Mouse (Mus musculus) 3134 (cell line): ENCODE measurements around the gene Mpo.

Experiments used
- DNase-seq: peaks from one replicate; pipeline ENCODE4 v3.0.0-alpha.2; 2011; ENCODE audit warnings: low spot score; ENCODE audit not compliant: insufficient read length; ENCODE audit errors: extremely low read depth

Mpo gene

GRCm38 (mm10) chr11:87793460-87793859 is at the start of gene Mpo:
TSS of gene Mpo (plus strand) at chr11:87793581.
- no peak for DNase-seq

DNA sequence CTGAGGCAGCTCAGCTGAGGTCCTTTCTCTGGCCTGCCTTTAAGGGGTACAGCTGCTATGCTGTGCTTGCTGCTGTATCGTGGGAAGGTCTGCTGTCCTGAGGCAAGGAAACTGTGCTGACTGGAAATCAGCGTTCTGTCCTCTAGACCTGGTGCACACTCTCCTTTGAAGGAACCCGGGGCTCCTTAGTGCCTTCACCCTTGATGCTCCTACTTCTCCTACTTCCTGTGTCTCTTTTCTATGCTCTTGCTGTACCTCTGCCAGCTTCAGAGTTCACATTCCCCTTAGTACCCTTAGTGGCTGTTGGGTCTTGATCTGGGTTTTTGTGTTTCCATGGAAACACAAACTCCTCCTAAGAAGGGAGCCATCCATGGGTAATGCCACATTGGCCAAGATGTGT is 49.7 kb upstream of the Mpo start:
- no peak for DNase-seq

DNA sequence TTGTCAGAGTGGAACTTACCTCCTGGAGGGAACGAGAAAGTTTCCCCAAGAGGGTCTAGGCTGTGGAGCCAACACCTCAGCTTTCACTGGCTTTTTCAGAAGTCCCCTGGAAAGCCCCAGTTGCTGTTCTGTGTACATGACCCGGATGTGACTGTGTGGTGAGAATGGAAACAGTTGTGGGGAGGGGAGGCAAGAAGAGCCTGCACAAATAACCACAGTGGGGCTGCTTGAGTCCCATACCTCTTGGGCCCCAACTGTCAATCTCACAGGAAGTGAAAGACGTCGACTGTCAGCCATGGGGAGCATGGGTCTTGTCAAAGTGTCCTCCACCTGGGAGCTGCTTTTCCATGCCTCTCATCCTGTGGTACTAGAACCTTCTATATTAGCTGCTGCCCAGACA is 48.4 kb upstream of the Mpo start:
- no peak for DNase-seq

GRCm38 (mm10) chr11:87745632-87746555 is 47.5 kb upstream of the Mpo start:
- DNase-seq: no peak

DNA sequence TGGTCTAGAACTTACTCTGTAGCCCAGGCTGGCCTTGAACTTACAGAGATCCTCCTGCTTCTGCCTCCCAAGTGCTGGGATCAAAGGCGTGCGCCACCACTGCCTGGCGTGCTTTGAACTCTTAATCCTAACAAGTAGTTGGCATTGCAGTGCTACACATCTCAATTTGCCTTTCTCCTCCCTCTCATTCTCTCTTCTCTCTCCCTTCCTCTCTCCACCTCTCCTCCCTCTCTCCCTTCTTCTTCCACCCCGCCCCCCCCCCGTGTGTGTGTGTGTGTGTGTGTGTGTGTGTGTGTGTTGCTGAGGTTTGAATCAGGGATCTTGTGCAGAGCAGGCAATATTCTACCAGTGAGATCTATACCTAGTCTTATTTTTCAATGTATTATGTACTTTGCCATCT is 46.1 kb upstream of the Mpo start:
- DNase-seq: no peak

GRCm38 (mm10) chr11:87747716-87748115 is 45.7 kb upstream of the Mpo start:
- DNase-seq: no peak

- DNase-seq: peak; percentile 75
Measured at GRCm38 (mm10) chr11:87748132-87749119, 45.0 kb upstream of the Mpo start.

DNA sequence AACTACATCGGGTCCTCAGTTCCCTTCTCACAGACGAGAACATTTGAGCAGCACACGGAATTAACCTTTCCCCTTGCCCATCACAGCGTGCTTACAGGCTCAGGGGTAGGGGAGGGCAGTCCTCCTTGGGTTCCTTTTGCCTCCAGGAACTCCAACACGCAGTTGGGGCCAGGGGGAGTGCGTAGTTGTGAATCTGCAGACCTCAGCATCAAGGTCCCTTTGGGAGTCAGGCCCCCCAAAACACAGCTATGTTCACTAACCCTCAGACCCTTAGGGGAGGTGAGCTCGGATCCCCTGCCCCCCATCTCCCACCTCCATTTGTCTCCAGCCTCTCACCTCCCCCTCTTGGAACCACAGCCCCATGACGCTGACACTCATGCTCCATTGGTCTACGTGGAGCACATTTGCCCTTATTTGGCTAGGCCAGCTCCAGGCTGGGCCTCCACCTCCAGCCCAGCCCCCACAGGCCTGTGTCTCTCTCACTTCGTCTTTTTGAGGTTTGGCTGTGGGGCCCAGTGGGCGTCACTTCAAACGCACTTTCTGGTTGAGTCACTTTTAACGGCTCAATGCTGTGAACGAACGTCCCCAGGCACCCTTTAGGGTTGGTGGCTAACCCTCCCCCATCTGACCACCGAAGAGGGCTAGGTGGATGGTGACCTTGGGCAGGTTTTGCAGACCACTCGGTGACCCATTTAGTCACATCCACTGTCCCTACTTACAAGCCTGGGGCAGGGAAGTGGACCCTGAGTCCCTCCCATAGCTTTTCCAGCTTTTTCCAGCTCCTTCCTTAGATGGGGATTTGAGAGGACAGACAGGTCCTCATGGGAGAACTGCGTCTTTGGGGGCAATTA is 44.0 kb upstream of the Mpo start:
- DNase-seq: peak; percentile 92

DNA sequence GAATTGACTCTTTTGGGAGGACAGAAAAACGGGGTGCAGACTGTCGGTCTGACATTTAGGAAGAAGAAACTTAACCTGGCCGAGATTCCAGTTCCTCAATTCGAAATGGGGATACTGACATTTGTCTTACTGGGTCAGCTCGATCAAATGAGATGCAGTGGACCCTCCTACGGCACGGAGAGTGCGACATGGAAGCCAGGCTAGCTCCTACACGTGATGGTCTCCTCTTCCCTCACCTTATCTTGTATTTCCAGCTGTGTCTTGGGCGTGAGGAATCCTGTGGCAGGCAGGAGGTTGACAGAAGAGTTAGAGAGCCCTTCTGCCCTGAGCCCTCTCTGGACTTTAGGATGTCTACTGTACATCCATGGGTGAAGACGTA is 43.3 kb upstream of the Mpo start:
- no peak for DNase-seq

DNA sequence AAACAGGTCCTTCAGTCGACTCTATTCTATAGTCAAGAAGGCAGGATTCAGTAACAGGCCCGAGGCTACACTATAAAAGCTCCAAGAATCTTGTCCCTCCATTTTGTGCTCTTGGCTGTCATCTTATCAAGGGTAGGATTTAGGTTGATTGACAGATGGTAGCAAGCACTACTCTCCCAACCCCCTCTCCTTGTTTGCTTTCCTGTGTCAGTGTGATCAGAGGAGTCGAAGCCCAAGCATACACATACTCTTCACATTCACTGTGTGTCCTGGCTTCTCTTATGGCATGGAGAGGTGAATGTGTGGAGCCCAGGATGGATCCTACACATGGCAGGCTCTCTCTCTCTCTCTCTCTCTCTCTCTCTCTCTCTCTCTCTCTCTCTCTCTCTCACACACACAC is 42.9 kb upstream of the Mpo start:
- DNase-seq: no peak

GRCm38 (mm10) chr11:87751031-87751430 is 42.4 kb upstream of the Mpo start:
- DNase-seq: no peak

DNA sequence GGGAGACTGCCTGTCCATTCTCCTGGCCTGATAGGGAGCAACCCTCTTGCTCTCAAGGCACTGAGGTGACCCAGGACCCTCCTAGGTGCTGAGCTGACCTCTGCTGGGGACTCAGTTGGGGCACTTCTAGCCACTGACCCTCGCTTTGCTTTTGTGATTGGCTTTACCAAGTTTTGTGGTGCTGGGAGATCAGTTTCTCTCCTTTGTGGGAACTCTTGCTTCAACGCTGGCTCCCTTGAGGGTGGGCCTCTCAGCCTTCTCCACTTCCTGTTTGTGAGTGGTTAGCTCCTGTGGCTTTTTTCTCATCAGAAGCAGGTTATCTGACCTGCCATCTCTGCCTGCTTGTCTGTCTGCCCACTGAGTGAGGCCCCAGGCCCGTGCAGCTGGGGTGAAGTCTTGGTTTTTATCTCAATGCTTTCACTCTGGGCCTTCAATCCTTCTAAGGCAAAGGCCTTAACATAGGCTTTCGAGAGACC is 41.9 kb upstream of the Mpo start:
- no peak for DNase-seq

GRCm38 (mm10) chr11:87752307-87752706 is 41.1 kb upstream of the Mpo start:
- no peak for DNase-seq

GRCm38 (mm10) chr11:87753255-87753654 is 40.1 kb upstream of the Mpo start:
- no peak for DNase-seq

- DNase-seq: no peak
Measured at GRCm38 (mm10) chr11:87753891-87754501, 39.4 kb upstream of the Mpo start.

- DNase-seq: no peak
Measured at GRCm38 (mm10) chr11:87754603-87755002, 38.8 kb upstream of the Mpo start.

DNA sequence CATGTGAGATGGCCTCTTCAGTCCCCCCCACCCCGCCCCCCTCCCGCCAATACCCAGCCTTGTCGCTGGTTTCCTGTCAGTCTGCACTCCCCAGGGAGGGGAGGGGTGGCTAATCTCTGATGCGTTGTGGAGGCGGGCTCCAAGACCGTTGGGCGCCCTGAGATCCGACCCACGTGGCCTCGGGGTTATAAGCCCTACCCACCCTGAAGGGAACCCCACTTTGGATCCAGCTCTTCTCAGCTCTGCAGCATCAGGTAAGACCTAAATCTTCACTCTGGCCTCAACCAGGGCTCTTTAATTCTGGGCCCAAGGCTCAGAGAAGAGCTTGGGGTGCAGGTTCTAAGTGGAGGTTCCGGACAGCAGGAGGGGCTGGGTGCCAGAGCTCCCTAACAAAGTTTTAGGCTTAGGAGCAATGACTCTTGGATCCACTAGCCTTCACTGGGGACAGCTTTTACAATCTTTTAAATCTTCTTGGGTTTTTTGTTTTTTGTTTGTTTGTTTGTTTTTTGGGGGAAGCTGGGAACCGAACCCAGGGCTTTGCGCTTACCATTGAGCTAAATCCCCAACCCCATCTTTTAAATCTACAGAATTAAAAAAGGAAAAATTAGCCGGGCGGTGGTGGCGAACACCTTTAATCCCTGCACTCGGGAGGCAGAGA is 37.9 kb upstream of the Mpo start:
- DNase-seq: no peak

- no peak for DNase-seq
Measured at GRCm38 (mm10) chr11:87756251-87756820, 37.0 kb upstream of the Mpo start.
